Mouse (Mus musculus): ENCODE data around the gene Vmn1r62.
"Not testable (repeated sequence)": the region's sequence is repeated elsewhere in the genome, so short reads cannot be mapped to it uniquely, and the experiment has no call there.

The Vmn1r62 gene

DNA sequence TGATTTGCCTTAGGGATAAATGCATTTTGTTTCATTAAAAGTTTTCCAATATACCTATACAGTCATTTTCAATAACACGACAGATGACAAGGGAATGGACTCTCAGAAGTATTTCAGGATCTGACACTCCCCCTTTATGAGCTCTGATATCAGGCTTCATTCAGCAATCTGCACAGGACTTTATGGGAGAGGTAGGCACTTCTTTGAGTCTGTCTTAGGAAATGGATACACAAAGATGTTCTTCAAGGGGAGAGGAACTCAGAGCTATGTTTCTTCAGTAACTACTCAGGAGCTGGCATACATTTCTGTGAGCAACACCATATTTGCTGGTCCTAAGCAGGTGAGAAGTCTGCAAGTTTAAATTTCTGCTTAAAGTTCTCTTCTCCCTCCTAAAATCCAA is at the start of gene Vmn1r62:
Vmn1r62 (plus strand) TSS at position 301 of the 400 bp plus-strand sequence.
- DNase-seq (ENCODE audit: low spot score) = not testable (repeated sequence)
